Mouse (Mus musculus) lung, embryonic 14.5 days (tissue): ENCODE measurements around the gene Serpina3g. TPM values are rescaled to one million over a fixed set of nuclear protein-coding genes. Genes with fewer than 3 reads are reported as not detected.

Experiments
- ATAC-seq: fragments of 200-750 bp; cut with Nextera tagmentation; 2 replicates; pipeline ENCODE4 v1.8.0; 2017; ENCODE audit warnings: mild to moderate bottlenecking, moderate TSS enrichment, moderate library complexity; ENCODE audit not compliant: insufficient read depth
- DNase-seq: peaks from one replicate; pipeline ENCODE4 v3.0.0-alpha.2; 2015
- H3K27ac ChIP-seq: fragments of 300-500 bp; sonication (generic); 2 replicates; pipeline ENCODE4 v1.5.1; 2014; ENCODE audit warnings: low read depth, mild to moderate bottlenecking, moderate library complexity
- H3K27me3 ChIP-seq: fragments of 300-500 bp; sonication (generic); 2 replicates; pipeline ENCODE4 v1.6.1; 2014; ENCODE audit warnings: low read length, control low read depth; ENCODE audit not compliant: insufficient read depth
- H3K36me3 ChIP-seq: fragments of 300-500 bp; sonication (generic); 2 replicates; pipeline ENCODE4 v1.6.1; 2014; ENCODE audit warnings: control low read depth; ENCODE audit not compliant: insufficient read depth
- H3K4me1 ChIP-seq: fragments of 300-500 bp; sonication (generic); 2 replicates; pipeline ENCODE4 v1.6.1; 2014; ENCODE audit warnings: antibody characterized with exemption, control low read depth; ENCODE audit not compliant: insufficient read depth
- H3K4me2 ChIP-seq: fragments of 300-500 bp; sonication (generic); 2 replicates; pipeline ENCODE4 v1.6.1; 2014; ENCODE audit warnings: mild to moderate bottlenecking
- H3K4me3 ChIP-seq: fragments of 300-500 bp; sonication (generic); 2 replicates; pipeline ENCODE4 v1.5.1; 2014; ENCODE audit warnings: low read depth, low read length
- H3K9ac ChIP-seq: fragments of 300-500 bp; sonication (generic); 2 replicates; pipeline ENCODE4 v1.6.1; 2014
- H3K9me3 ChIP-seq: fragments of 300-500 bp; sonication (generic); 2 replicates; pipeline ENCODE4 v1.6.1; 2016; ENCODE audit warnings: low read depth, low read length, control low read depth
- CTCF ChIP-seq: IDR thresholded peaks from 2 replicates; pipeline ENCODE4 v1.5.1; 2016; ENCODE audit warnings: antibody characterized with exemption, low read depth
- WGBS: fragments of 180-500 bp; shearing (Covaris S2); extraction: QIAGEN DNeasy Blood & Tissue Kit; methylation state at CpG from one replicate; pipeline ENCODE4 v1.1.7; 2014; 5-methylcytosine and 5-hydroxymethylcytosine counted together
- polyA plus RNA-seq: library from polyadenylated mRNA; unstranded; fragments of >200 nt; fragmentation: Nextera tagmentation; extraction: Ambion mirVana; gene quantifications from 2 replicates; pipeline ENCODE4 v1.2.1, GENCODE M21; 2014

Gene Serpina3g
- polyA plus RNA-seq = 0.50 and 0.99 TPM in 2 replicates

DNA sequence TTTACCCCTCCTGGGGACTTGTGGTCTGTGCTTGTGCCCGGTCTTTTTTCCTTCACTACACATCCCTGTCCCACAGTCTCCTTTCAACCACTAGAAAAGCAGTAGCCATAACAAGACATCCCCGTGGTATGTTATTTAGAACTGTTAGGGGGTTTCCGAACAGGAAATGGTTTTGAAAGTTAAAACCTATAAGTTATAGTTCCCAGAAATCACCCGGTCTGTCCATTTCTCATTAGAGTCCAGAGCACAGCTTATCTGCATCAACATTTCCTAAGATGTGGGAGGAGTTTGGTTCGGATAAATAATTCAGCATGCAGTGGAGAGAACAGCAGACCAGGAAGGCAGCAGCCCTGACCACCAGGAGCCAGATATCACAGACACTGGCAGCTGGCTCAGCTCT, at the start of gene Serpina3g:
Serpina3g (plus strand) TSS at position 331 of the 400 bp plus-strand sequence.
- 39% methylated on average over 5 of the region's 5 CpGs for WGBS
- TF ChIP-seq CTCF = no peak
- H3K27ac ChIP-seq = no peak within 1 kb of the TSS
- H3K4me1 ChIP-seq = no peaks in the 10 kb centered on the region
- H3K27me3 ChIP-seq = no peaks in the 10 kb centered on the region
- H3K4me2 ChIP-seq = no peak within 1 kb of the TSS
- H3K9me3 ChIP-seq = no peaks in the 10 kb centered on the region
- no peak within 1 kb of the TSS for H3K4me3 ChIP-seq
- DNase-seq = peak; percentile 11
- no peak within 1 kb of the TSS for H3K9ac ChIP-seq
- no peaks in the 10 kb centered on the region for H3K36me3 ChIP-seq
- 0 out of 2 replicates have a peak, but pooled peaks have one; percentile 35 for ATAC-seq

GRCm38 (mm10) chr12:104189246-104189645, 46.8 kb upstream of the Serpina3g start:
- no peak for ATAC-seq
- H3K9ac ChIP-seq = no peak overlapping the region
- no peaks in the 10 kb centered on the region for H3K9me3 ChIP-seq
- no peaks in the 10 kb centered on the region for H3K36me3 ChIP-seq
- H3K27ac ChIP-seq = no peak overlapping the region
- TF ChIP-seq CTCF = no peak
- H3K4me2 ChIP-seq = no peak overlapping the region
- WGBS = 66% methylated on average over 2 of the region's 2 CpGs
- no peak overlapping the region for H3K4me3 ChIP-seq
- H3K27me3 ChIP-seq = no peaks in the 10 kb centered on the region
- H3K4me1 ChIP-seq = no peaks in the 10 kb centered on the region
- no peak for DNase-seq

- no peak overlapping the region for H3K9ac ChIP-seq
- TF ChIP-seq CTCF = no peak
- H3K4me2 ChIP-seq = no peak overlapping the region
- no peaks in the 10 kb centered on the region for H3K4me1 ChIP-seq
- no peak overlapping the region for H3K4me3 ChIP-seq
- DNase-seq (no peak), ATAC-seq (no peak)
- no peaks in the 10 kb centered on the region for H3K36me3 ChIP-seq
- H3K27ac ChIP-seq = no peak overlapping the region
- no peaks in the 10 kb centered on the region for H3K27me3 ChIP-seq
- H3K9me3 ChIP-seq = no peaks in the 10 kb centered on the region
Measured at GRCm38 (mm10) chr12:104190852-104191251, 45.2 kb upstream of the Serpina3g start.

DNA sequence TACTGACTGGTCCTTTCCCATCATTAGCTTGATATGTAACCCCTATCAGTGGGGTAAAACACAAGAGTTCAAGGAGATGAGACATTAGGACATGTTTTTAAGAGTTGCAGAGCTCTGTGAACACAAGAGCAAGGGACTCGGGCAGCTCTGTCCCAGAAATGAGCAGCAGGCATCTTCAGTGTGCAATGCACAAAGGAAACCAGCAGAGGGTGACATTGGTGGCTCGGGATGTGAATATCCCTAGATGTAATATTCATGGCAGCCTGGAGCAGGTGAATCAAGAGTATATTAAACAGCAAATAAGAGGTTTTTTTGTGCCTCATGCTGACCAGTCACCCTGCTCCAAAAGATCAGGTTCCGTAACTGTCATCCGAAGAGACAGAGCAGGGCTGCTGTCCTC, 26.9 kb upstream of the Serpina3g start:
- WGBS = 74% methylated on average over 4 of the region's 4 CpGs
- no peak for ATAC-seq
- H3K9me3 ChIP-seq = no peaks in the 10 kb centered on the region
- DNase-seq = no peak
- no peaks in the 10 kb centered on the region for H3K4me1 ChIP-seq
- H3K36me3 ChIP-seq = no peaks in the 10 kb centered on the region
- TF ChIP-seq CTCF = peak; percentile 34
- no peak overlapping the region for H3K9ac ChIP-seq
- no peaks in the 10 kb centered on the region for H3K27me3 ChIP-seq
- no peak overlapping the region for H3K27ac ChIP-seq
- H3K4me2 ChIP-seq = no peak overlapping the region
- no peak overlapping the region for H3K4me3 ChIP-seq

DNA sequence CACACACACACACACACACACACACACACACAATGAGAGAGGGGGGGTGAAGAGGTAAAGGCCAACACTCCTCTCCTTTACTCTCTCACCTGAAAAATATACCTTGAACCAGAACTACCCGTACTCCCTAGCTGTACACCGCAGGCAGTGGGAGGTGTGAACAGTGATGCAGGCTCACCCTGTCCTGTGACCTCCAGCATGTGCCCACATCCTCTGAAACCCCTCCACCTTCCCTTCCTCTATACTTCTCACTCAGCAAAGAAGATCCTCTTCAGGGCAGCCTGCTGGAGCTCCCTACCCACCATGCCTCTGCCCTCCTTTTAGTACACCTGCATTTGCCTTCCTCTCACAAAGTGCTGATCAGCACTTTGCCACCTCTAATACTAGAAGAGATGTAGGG, 26.2 kb upstream of the Serpina3g start:
- Histone ChIP-seq H3K27ac (no peak overlapping the region), H3K36me3 (no peaks in the 10 kb centered on the region), H3K4me2 (no peak overlapping the region), H3K27me3 (no peaks in the 10 kb centered on the region), H3K9me3 (no peaks in the 10 kb centered on the region), H3K4me1 (no peaks in the 10 kb centered on the region), H3K9ac (no peak overlapping the region), H3K4me3 (no peak overlapping the region)
- 91% methylated on average over 2 of the region's 2 CpGs for WGBS
- TF ChIP-seq CTCF = no peak
- DNase-seq (no peak), ATAC-seq (no peak)

DNA sequence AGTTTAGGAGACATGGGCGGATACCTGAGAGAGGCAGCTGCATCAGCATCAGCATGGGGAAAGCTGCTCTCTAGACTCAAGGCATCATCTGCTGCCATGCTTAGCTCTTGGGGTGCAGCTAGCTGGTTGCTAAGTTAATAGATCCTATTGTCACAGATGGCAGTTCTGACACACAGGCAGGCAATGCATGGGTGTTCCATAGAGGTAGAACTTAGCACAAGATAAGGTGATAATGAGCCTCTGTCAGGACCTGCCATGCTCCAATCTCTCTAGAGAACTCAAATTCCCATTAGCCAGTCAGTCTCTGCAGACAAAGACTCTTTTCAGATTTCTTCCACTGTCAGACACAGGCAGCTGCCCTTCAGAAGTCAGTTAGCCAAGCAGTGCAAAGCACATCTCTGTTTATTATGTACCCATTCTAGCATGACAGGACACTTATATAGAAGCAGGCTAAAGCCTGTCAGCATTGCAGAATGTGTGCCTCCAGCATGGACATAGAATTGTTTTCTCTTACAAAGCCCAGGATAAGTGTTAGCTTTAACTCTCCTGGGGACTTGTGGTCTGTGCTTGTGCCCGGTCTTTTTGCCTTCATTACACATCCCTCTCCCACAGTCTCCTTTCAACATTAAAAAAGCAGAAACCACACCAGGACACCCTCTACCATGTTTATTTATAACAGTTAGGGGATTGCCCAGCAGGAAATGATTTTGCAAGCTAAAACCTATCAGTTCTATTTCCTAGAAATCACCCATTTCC, 22.2 kb upstream of the Serpina3g start:
- no peaks in the 10 kb centered on the region for H3K4me1 ChIP-seq
- H3K27me3 ChIP-seq = no peaks in the 10 kb centered on the region
- no peak overlapping the region for H3K27ac ChIP-seq
- 62% methylated on average over 2 of the region's 2 CpGs for WGBS
- no peak overlapping the region for H3K9ac ChIP-seq
- ATAC-seq (no peak), DNase-seq (no peak)
- H3K9me3 ChIP-seq = no peaks in the 10 kb centered on the region
- H3K4me3 ChIP-seq = no peak overlapping the region
- no peaks in the 10 kb centered on the region for H3K36me3 ChIP-seq
- TF ChIP-seq CTCF = no peak
- no peak overlapping the region for H3K4me2 ChIP-seq

GRCm38 (mm10) chr12:104214445-104214753, 21.6 kb upstream of the Serpina3g start, which contains the start of gene Serpina3f:
Gene Serpina3f, plus strand, starts transcription at chr12:104214544.
- no peak within 1 kb of the TSS for H3K27ac ChIP-seq
- no peaks in the 10 kb centered on the region for H3K9me3 ChIP-seq
- no peaks in the 10 kb centered on the region for H3K4me1 ChIP-seq
- no peaks in the 10 kb centered on the region for H3K36me3 ChIP-seq
- H3K4me3 ChIP-seq = no peak within 1 kb of the TSS
- no peak for ATAC-seq
- H3K4me2 ChIP-seq = no peak within 1 kb of the TSS
- 54% methylated on average over 1 of the region's 1 CpGs for WGBS
- DNase-seq = no peak
- no peak within 1 kb of the TSS for H3K9ac ChIP-seq
- no peak for TF ChIP-seq CTCF
- no peaks in the 10 kb centered on the region for H3K27me3 ChIP-seq
